Mouse (Mus musculus) liver, postnatal 0 days (tissue): ENCODE measurements at regions not wholly inside any gene's neighbourhood (a gene's known extent, or its start where the extent isn't known, plus 50 kb on each side); places are given as distances from the start of the nearest gene placed in this dataset.

Source experiments
- CTCF ChIP-seq: sonication (generic); IDR thresholded peaks from 2 replicates; pipeline ENCODE4 v1.5.1; 2016; ENCODE audit warnings: antibody characterized with exemption, low read depth
- EP300 ChIP-seq: IDR thresholded peaks from 2 replicates; pipeline ENCODE4 v1.6.1; 2016; ENCODE audit warnings: antibody characterized with exemption, low read depth, mild to moderate bottlenecking

DNA sequence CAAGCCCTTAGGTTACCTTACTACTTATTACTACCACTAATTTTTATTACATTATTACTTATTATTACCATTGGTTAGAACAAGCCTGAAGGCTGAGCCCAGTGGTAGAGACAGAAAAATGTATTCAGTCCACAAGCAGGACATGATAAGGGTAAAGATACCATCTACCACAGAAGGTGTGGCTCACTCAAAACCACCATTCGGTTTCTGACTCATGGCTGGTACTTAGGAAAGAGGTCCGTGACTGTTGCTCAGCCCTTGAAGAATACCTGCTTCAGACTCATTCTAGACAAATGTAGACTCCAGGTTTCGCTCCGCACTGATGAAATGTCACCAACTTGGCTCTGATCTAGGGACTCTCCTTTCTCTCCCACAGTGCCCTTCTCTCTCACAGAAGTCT, 56.1 kb upstream of the Emx2 start:
- no peak for TF ChIP-seq CTCF
- TF ChIP-seq EP300: no peak
